Mouse (Mus musculus) heart, postnatal 25 days (tissue): Measurements from ENCODE around the gene Irf1. TPM values are rescaled to one million over a fixed set of nuclear protein-coding genes. Genes with fewer than 3 reads are reported as not detected.

Experiments used
- microRNA-seq: library from miRNA; unstranded; fragments of <30 nt; microRNA quantifications from one replicate; pipeline ENCODE4 v1.2.0, GENCODE M21; 2022
- total RNA-seq, 2 experiments: library from RNA; stranded (reverse); gene quantifications; 2 replicates each; pipeline ENCODE4 v1.2.3; 2021

Irf1 gene
- total RNA-seq, 2 experiments from 2014 or later, result 13.7 to 21.1 TPM

Small RNA genes lying within 50 kb of the gene (microRNA-seq; reads per million reads assigned to microRNA genes)
- gene Mir7671, result not detected

Other genes starting within 250 kb of the Irf1 start
- gene Kif3a, start 202.6 kb upstream of the Irf1 start, total RNA-seq, result 1 to 10 TPM; 7.6 to 9.6 TPM
- not detected for gene Il4, start 151.3 kb upstream of the Irf1 start, total RNA-seq
- not detected for gene Il13, start 135.3 kb upstream of the Irf1 start, total RNA-seq
- 1 to 10 TPM; 6.3 to 6.7 TPM for gene Rad50, start 62.7 kb upstream of the Irf1 start, total RNA-seq
- gene Il5, start 49.2 kb upstream of the Irf1 start, total RNA-seq, result not detected
- gene Gm17334, start 3.2 kb downstream of the Irf1 start, total RNA-seq, result under 1 TPM in 1 of 2 experiments, not detected in 1; 0.31 TPM
- gene Gm12216, start 89.2 kb downstream of the Irf1 start, total RNA-seq, result 1 to 10 TPM; 1.3 to 1.7 TPM
- gene Slc22a5, start 121.6 kb downstream of the Irf1 start, total RNA-seq, result 10 to 100 TPM; 21.9 to 25.9 TPM
- gene Slc22a21, start 210.3 kb downstream of the Irf1 start, total RNA-seq, result 1 to 10 TPM; 1.5 to 1.9 TPM